Mouse (Mus musculus) liver, embryonic 14.5 days (tissue): ENCODE measurements around the gene Fah. TPM values are rescaled to one million over a fixed set of nuclear protein-coding genes. Genes with fewer than 3 reads are reported as not detected.
A peak's percentile ranks its signal among the peaks of the same experiment; 100 is the strongest.

Experiments used
- ATAC-seq: fragments of 200-750 bp; cut with Nextera tagmentation; 2 replicates; pipeline ENCODE4 v1.8.0; 2017; ENCODE audit warnings: moderate number of reproducible peaks, mild to moderate bottlenecking, moderate library complexity; ENCODE audit not compliant: insufficient read depth
- DNase-seq, 3 experiments: peaks; one replicate each; pipeline ENCODE4 v3.0.0-alpha.2; 2012 to 2013; ENCODE audit warnings: low read depth in 3 of 3, low spot score in 3 of 3
- H3K27ac ChIP-seq: fragments of 300-500 bp; sonication (generic); 2 replicates; pipeline ENCODE4 v1.5.1; 2014; ENCODE audit warnings: moderate library complexity, mild to moderate bottlenecking, control low read depth, inconsistent platforms
- H3K27me3 ChIP-seq: fragments of 300-500 bp; sonication (generic); 2 replicates; pipeline ENCODE4 v1.6.1; 2014; ENCODE audit warnings: mild to moderate bottlenecking, low read length, moderate library complexity; ENCODE audit not compliant: control insufficient read depth, insufficient read depth
- H3K36me3 ChIP-seq: fragments of 300-500 bp; sonication (generic); replicated peaks from 2 replicates; pipeline ENCODE4 v1.6.1; 2014; ENCODE audit warnings: low read depth; ENCODE audit not compliant: control insufficient read depth, insufficient read depth
- H3K4me1 ChIP-seq, 2 experiments: fragments of 200-500 bp in 1 of 2; fragments of 300-500 bp in 1 of 2; sonication (generic) in 1 of 2; replicated peaks; 2 replicates each; pipeline ENCODE4 v1.6.1; 2012 to 2014; ENCODE audit warnings: antibody characterized with exemption in 1 of 2, inconsistent platforms in 1 of 2, low read length in 1 of 2; ENCODE audit not compliant: control insufficient read depth in 2 of 2, insufficient read depth in 2 of 2
- H3K4me2 ChIP-seq: fragments of 300-500 bp; sonication (generic); 2 replicates; pipeline ENCODE4 v1.6.1; 2014; ENCODE audit warnings: low read depth, mild to moderate bottlenecking, control low read depth, moderate library complexity
- H3K4me3 ChIP-seq, 2 experiments: fragments of 200-500 bp in 1 of 2; fragments of 300-500 bp in 1 of 2; sonication (generic) in 1 of 2; 2 replicates each; pipeline ENCODE4 v1.5.1; 2012 to 2014; ENCODE audit warnings: low read depth in 2 of 2, low read length in 2 of 2, mild to moderate bottlenecking in 2 of 2, control low read depth in 1 of 2, inconsistent platforms in 1 of 2, moderate library complexity in 1 of 2; ENCODE audit not compliant: insufficient read depth in 1 of 2
- H3K9ac ChIP-seq: fragments of 300-500 bp; sonication (generic); replicated peaks from 2 replicates; pipeline ENCODE4 v1.6.1; 2014; ENCODE audit warnings: mild to moderate bottlenecking, control low read depth, moderate library complexity
- H3K9me3 ChIP-seq: fragments of 300-500 bp; sonication (generic); 2 replicates; pipeline ENCODE4 v1.6.1; 2016; ENCODE audit warnings: low read length, mixed read lengths; ENCODE audit not compliant: control insufficient read depth
- CTCF ChIP-seq: IDR thresholded peaks from 2 replicates; pipeline ENCODE4 v1.5.1; 2016; ENCODE audit warnings: antibody characterized with exemption, low read depth, control low read depth
- EP300 ChIP-seq: IDR thresholded peaks from 2 replicates; pipeline ENCODE4 v1.6.1; 2016; ENCODE audit warnings: antibody characterized with exemption, low read depth
- WGBS: fragments of 180-500 bp; shearing (Covaris S2); extraction: QIAGEN DNeasy Blood & Tissue Kit; methylation state at CpG from one replicate; pipeline ENCODE4 v1.1.7; 2014; ENCODE audit not compliant: insufficient replicate concordance; 5-methylcytosine and 5-hydroxymethylcytosine counted together
- polyA plus RNA-seq, 2 experiments: library from polyadenylated mRNA; depleted of rRNA in 1 of 2; stranded (reverse) in 1 of 2; unstranded in 1 of 2; fragments of >200 nt; fragmentation: Nextera tagmentation in 1 of 2; extraction: Ambion mirVana in 1 of 2; gene quantifications; 2 replicates each; pipeline versions ENCODE4 v1.2.1 to v1.2.3; 2012 to 2014

The Fah gene
- polyA plus RNA-seq, 2 experiments: 23.5 to 36.5 TPM

DNA sequence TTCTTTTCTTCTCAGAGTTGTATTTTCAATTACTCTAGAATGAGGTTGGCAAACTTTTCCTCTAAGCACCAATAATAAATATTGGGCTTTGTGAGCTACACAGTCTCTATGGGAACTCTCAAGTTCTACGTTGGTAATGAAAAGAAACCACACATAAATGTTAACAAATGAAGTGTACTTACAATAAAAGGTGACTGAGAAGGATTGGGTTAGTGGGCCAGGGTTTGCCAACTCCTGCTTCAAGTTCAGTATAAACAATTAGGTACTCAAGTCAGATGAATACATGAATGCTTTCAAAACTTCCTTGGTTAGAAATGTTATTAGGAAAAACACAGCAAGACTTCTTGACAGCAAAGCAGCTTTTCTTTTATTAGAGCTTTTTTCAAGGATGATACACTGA is 39.7 kb upstream of the Fah start:
- H3K9ac ChIP-seq: no peak overlapping the region
- no peaks in the 10 kb centered on the region for H3K36me3 ChIP-seq
- H3K4me2 ChIP-seq: no peak overlapping the region
- ATAC-seq: no peak
- H3K4me3 ChIP-seq: no peak overlapping the region
- H3K27me3 ChIP-seq: no peaks in the 10 kb centered on the region
- TF ChIP-seq CTCF (no peak), EP300 (no peak)
- H3K4me1 ChIP-seq: peaks cover 28 to 34% of the 10 kb centered on the region in 2 experiments
- H3K9me3 ChIP-seq: no peaks in the 10 kb centered on the region
- no peak overlapping the region for H3K27ac ChIP-seq
- DNase-seq: no peak
- 83% methylated on average over 1 of the region's 1 CpGs for WGBS

DNA sequence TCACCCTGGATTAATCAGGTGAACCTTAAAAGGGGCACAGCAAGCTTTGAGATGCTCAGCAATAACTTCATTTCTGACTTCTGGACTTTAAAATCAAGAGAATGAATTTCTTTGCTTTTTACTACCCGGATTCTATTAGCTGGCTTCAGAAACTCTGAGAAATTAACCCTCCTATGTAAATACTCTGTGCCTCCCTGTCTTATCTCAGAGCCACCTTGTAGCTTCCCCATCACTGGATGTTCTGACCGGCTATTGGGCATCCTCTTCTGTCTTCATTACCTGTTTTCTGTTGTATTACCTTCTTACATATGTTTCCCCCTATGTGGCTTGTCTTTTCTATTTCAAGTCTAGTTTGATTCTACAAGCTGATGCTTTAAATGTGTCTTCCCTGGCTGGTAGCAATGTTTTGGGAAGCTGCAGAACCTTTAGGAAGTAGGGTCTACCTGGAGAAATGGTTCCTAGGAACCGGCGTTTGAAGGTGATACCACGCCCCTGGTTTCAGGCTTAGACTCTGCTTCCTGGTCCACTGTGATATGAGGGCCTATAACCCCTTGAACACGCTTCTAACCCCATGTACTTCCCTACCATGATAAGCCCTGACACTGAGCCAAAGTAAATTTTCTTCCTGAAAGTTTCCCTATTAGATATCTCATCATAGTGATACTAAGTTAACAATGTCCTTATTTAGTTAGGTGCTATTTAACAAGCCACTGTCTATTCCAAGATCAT is 36.9 kb upstream of the Fah start:
- peak overlapping the region; percentile 27 for H3K9ac ChIP-seq
- WGBS: 51% methylated on average over 6 of the region's 6 CpGs
- ATAC-seq: peak; percentile 67; the same call in 1 of the 2 replicates
- H3K4me1 ChIP-seq: peaks cover 15 to 16% of the 10 kb centered on the region in 2 experiments
- H3K4me2 ChIP-seq: peak overlapping the region; percentile 2; the same call in 1 of the 2 replicates
- H3K9me3 ChIP-seq: no peaks in the 10 kb centered on the region
- no peaks in the 10 kb centered on the region for H3K36me3 ChIP-seq
- DNase-seq: no peak
- no peaks in the 10 kb centered on the region for H3K27me3 ChIP-seq
- no peak overlapping the region for H3K4me3 ChIP-seq
- H3K27ac ChIP-seq: peak overlapping the region; percentile 37
- no peak for TF ChIP-seq CTCF
- TF ChIP-seq EP300: no peak

DNA sequence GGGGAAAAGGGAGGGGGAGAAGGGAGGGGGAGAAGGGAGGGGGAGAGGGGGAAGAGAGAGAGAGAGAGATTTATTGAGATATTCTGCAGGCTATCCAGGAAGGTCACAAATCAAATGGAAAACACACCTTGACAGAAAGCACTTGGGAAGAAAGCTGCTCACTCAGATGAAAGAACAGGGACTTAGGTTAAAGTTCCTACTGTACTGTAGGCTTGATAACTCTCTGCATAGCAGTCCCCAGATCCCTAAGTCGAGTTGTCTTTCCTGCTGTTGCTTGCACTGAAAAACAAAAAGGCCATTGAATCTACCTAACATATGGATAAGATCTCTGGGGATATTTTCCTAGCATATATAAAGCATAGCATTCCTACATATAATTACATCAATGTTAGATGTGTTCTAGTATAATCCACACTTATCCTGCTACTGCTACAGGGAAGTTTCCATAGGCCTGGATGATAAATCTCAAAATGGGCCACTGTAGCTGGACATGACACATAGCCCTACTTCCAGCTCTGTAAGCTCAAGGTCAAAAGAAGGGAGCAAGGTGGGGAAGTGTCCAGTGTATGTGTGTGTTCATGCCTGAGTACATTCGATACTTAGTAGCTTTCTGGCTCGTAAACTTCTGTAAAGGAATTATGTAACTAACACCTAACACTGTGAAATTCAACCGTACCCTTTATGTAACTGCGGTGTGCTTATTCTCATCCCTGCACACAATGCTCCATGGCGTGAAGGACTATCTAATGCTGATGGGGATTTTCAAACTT is 35.8 kb upstream of the Fah start:
- Histone ChIP-seq H3K4me1 (peaks cover 15% of the 10 kb centered on the region in 2 experiments), H3K27me3 (no peaks in the 10 kb centered on the region), H3K4me3 (no peak overlapping the region), H3K4me2 (no peak overlapping the region), H3K9ac (no peak overlapping the region), H3K9me3 (no peaks in the 10 kb centered on the region), H3K27ac (no peak overlapping the region), H3K36me3 (no peaks in the 10 kb centered on the region)
- TF ChIP-seq CTCF (no peak), EP300 (no peak)
- WGBS: 83% methylated on average over 6 of the region's 6 CpGs
- DNase-seq: no peak
- no peak for ATAC-seq

DNA sequence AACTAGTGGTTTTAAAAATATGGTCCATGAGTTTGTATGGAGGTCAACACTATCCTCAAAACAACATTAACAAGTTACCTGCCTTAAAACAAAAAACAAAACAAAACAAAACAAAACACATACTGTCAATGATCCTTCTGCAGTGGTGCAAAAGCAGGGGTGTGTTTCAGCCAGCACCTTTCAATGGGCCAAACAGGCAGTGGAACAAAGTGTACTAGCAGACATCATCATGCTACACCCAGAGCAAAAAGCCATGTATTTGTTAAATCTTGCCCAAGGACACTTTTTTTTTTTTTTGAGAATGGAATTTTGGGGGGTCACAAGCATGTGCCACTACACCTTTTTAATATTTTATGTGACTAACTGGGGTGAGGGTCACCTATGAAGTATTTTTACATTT is 30.4 kb upstream of the Fah start:
- no peak overlapping the region for H3K27ac ChIP-seq
- TF ChIP-seq CTCF: no peak

DNA sequence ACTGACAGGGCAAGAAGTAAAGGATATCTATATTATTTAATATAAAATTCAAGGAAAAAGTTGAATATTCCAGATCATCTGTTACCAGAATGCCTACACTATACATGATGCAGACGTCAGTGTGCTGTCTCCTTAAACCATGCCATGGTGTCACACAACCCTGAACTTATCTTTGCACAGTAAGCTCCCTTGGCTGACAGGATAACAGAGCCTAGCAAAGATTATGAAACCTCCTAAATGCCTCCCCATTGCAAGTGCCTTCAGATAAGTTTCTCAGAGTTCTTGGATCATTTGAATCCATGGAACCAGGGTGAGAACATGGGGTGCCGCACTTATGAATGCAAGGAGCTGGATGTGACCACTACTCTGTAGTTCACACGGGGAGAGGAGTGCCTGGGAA is 25.4 kb upstream of the Fah start:
- peaks cover 34% of the 10 kb centered on the region for H3K36me3 ChIP-seq
- peak overlapping the region; percentile 45 for H3K9ac ChIP-seq
- peak overlapping the region; percentile 54 for H3K27ac ChIP-seq
- peak; percentile 68 to 70 (median 68) for DNase-seq
- H3K4me1 ChIP-seq: peaks cover 18 to 20% of the 10 kb centered on the region in 2 experiments
- H3K4me3 ChIP-seq: no peak overlapping the region
- WGBS: 43% methylated on average over 3 of the region's 3 CpGs
- H3K27me3 ChIP-seq: no peaks in the 10 kb centered on the region
- H3K9me3 ChIP-seq: no peaks in the 10 kb centered on the region
- TF ChIP-seq CTCF: no peak
- TF ChIP-seq EP300: peak; percentile 92
- ATAC-seq: peak; percentile 100
- peak overlapping the region; percentile 53 for H3K4me2 ChIP-seq

More for the DNA sequence above, 30.4 kb upstream of the Fah start:
- H3K4me3 ChIP-seq: no peak overlapping the region
- no peaks in the 10 kb centered on the region for H3K9me3 ChIP-seq
- peaks cover 9 to 12% of the 10 kb centered on the region in 2 experiments for H3K4me1 ChIP-seq
- no peak overlapping the region for H3K4me2 ChIP-seq
- no peak overlapping the region for H3K9ac ChIP-seq
- H3K36me3 ChIP-seq: peaks cover 22% of the 10 kb centered on the region
- no peak for ATAC-seq
- no peak for DNase-seq
- no peaks in the 10 kb centered on the region for H3K27me3 ChIP-seq
